Mouse (Mus musculus): ENCODE measurements around the gene Fbxl17. TPM values are rescaled to one million over a fixed set of nuclear protein-coding genes. Genes with fewer than 3 reads are reported as not detected.

Gene Fbxl17
- total and polyA plus RNA-seq, 3 experiments, result 7.8 to 25.9 (median 25.5) TPM

- TF ChIP-seq EP300 (IDR thresholded peaks at IDR 0.05; ENCODE audit: insufficient read depth, low read depth, low read length), result no peak
- TF ChIP-seq POLR2A (IDR thresholded peaks at IDR 0.05; ENCODE audit: insufficient read depth, low read depth, low read length), result no peak
- TF ChIP-seq CTCF (IDR thresholded peaks at IDR 0.05), result no peak
- intact Hi-C loops (cut with DNase I), result no loop called here
- Histone ChIP-seq H3K27ac (no peak overlapping the region), H3K36me3 (ENCODE audit: control insufficient read depth, insufficient read depth, low read length) (no peaks in the 10 kb centered on the region), H3K4me3 (no peak overlapping the region), H3K27me3 (ENCODE audit: control insufficient read depth, insufficient read depth, low read length) (no peaks in the 10 kb centered on the region), H3K4me1 (ENCODE audit: control insufficient read depth, insufficient read depth, low read length) (peaks cover 2% of the 10 kb centered on the region; the same call in 1 of the 2 replicates), H3K79me2 (replicated peaks; ENCODE audit: control insufficient read depth, insufficient read depth, low read length) (no peaks in the 10 kb centered on the region; the same call in 1 of the 2 replicates), H3K9ac (ENCODE audit: low read depth, low read length) (no peak overlapping the region)
- 92% methylated on average over 3 of the region's 3 CpGs for WGBS
- no peak for DNase-seq
Measured at GRCm38 (mm10) chr17:63167248-63167647, 332.6 kb downstream of the Fbxl17 start.

- H3K9ac ChIP-seq (ENCODE audit: low read depth, low read length), result no peak overlapping the region
- 92% methylated on average over 3 of the region's 3 CpGs for WGBS
- no peaks in the 10 kb centered on the region for H3K27me3 ChIP-seq (ENCODE audit: control insufficient read depth, insufficient read depth, low read length)
- TF ChIP-seq CTCF (IDR thresholded peaks at IDR 0.05) (no peak), EP300 (IDR thresholded peaks at IDR 0.05; ENCODE audit: insufficient read depth, low read depth, low read length) (no peak), POLR2A (IDR thresholded peaks at IDR 0.05; ENCODE audit: insufficient read depth, low read depth, low read length) (no peak)
- no peak overlapping the region for H3K4me3 ChIP-seq
- H3K4me1 ChIP-seq (ENCODE audit: control insufficient read depth, insufficient read depth, low read length), result peaks cover 2% of the 10 kb centered on the region; the same call in 1 of the 2 replicates
- intact Hi-C loops (cut with DNase I), result no loop called here
- no peaks in the 10 kb centered on the region; the same call in 1 of the 2 replicates for H3K79me2 ChIP-seq (replicated peaks; ENCODE audit: control insufficient read depth, insufficient read depth, low read length)
- no peak overlapping the region for H3K27ac ChIP-seq
- no peaks in the 10 kb centered on the region for H3K36me3 ChIP-seq (ENCODE audit: control insufficient read depth, insufficient read depth, low read length)
- no peak for DNase-seq
Measured at GRCm38 (mm10) chr17:63166692-63167091, 333.1 kb downstream of the Fbxl17 start.

- DNase-seq, result no peak
- TF ChIP-seq POLR2A (IDR thresholded peaks at IDR 0.05; ENCODE audit: insufficient read depth, low read depth, low read length), result no peak
- no peak for TF ChIP-seq CTCF (IDR thresholded peaks at IDR 0.05)
- TF ChIP-seq EP300 (IDR thresholded peaks at IDR 0.05; ENCODE audit: insufficient read depth, low read depth, low read length), result no peak
- Histone ChIP-seq H3K36me3 (ENCODE audit: control insufficient read depth, insufficient read depth, low read length) (no peaks in the 10 kb centered on the region), H3K27me3 (ENCODE audit: control insufficient read depth, insufficient read depth, low read length) (no peaks in the 10 kb centered on the region), H3K27ac (no peak overlapping the region), H3K79me2 (replicated peaks; ENCODE audit: control insufficient read depth, insufficient read depth, low read length) (no peaks in the 10 kb centered on the region; the same call in 1 of the 2 replicates), H3K4me1 (ENCODE audit: control insufficient read depth, insufficient read depth, low read length) (peaks cover 2% of the 10 kb centered on the region; the same call in 1 of the 2 replicates), H3K4me3 (no peak overlapping the region), H3K9ac (ENCODE audit: low read depth, low read length) (no peak overlapping the region)
- intact Hi-C loops (cut with DNase I), result no loop called here
- 94% methylated on average over 13 of the region's 13 CpGs for WGBS
Measured at GRCm38 (mm10) chr17:63165847-63166246, 334.0 kb downstream of the Fbxl17 start.

- no peak overlapping the region for H3K4me3 ChIP-seq
- TF ChIP-seq POLR2A (IDR thresholded peaks at IDR 0.05; ENCODE audit: insufficient read depth, low read depth, low read length) (no peak), EP300 (IDR thresholded peaks at IDR 0.05; ENCODE audit: insufficient read depth, low read depth, low read length) (no peak), CTCF (IDR thresholded peaks at IDR 0.05) (no peak)
- H3K27ac ChIP-seq, result no peak overlapping the region
- H3K27me3 ChIP-seq (ENCODE audit: control insufficient read depth, insufficient read depth, low read length), result no peaks in the 10 kb centered on the region
- no peak overlapping the region for H3K9ac ChIP-seq (ENCODE audit: low read depth, low read length)
- peaks cover 3% of the 10 kb centered on the region for H3K4me1 ChIP-seq (ENCODE audit: control insufficient read depth, insufficient read depth, low read length)
- intact Hi-C loops (cut with DNase I), result no loop called here
- DNase-seq, result no peak
- H3K36me3 ChIP-seq (ENCODE audit: control insufficient read depth, insufficient read depth, low read length), result 0 out of 2 replicates have a peak, but pooled peaks cover under 1% of the 10 kb centered on the region
- no peaks in the 10 kb centered on the region; the same call in 1 of the 2 replicates for H3K79me2 ChIP-seq (replicated peaks; ENCODE audit: control insufficient read depth, insufficient read depth, low read length)
- 58% methylated on average over 1 of the region's 1 CpGs for WGBS
Measured at GRCm38 (mm10) chr17:63164289-63164688, 335.5 kb downstream of the Fbxl17 start.

- 80% methylated on average over 5 of the region's 5 CpGs for WGBS
- TF ChIP-seq CTCF (IDR thresholded peaks at IDR 0.05) (no peak), POLR2A (IDR thresholded peaks at IDR 0.05; ENCODE audit: insufficient read depth, low read depth, low read length) (no peak), EP300 (IDR thresholded peaks at IDR 0.05; ENCODE audit: insufficient read depth, low read depth, low read length) (no peak)
- intact Hi-C loops (cut with DNase I), result no loop called here
- Histone ChIP-seq H3K27ac (no peak overlapping the region), H3K9ac (ENCODE audit: low read depth, low read length) (no peak overlapping the region), H3K36me3 (ENCODE audit: control insufficient read depth, insufficient read depth, low read length) (0 out of 2 replicates have a peak, but pooled peaks cover 2% of the 10 kb centered on the region), H3K4me1 (ENCODE audit: control insufficient read depth, insufficient read depth, low read length) (peaks cover 10% of the 10 kb centered on the region), H3K27me3 (ENCODE audit: control insufficient read depth, insufficient read depth, low read length) (no peaks in the 10 kb centered on the region), H3K79me2 (replicated peaks; ENCODE audit: control insufficient read depth, insufficient read depth, low read length) (no peaks in the 10 kb centered on the region; the same call in 1 of the 2 replicates), H3K4me3 (no peak overlapping the region)
- no peak for DNase-seq
Measured at GRCm38 (mm10) chr17:63161953-63162352, 337.9 kb downstream of the Fbxl17 start.

- Histone ChIP-seq H3K4me1 (ENCODE audit: control insufficient read depth, insufficient read depth, low read length) (peaks cover 8% of the 10 kb centered on the region), H3K9ac (ENCODE audit: low read depth, low read length) (no peak overlapping the region), H3K27me3 (ENCODE audit: control insufficient read depth, insufficient read depth, low read length) (no peaks in the 10 kb centered on the region), H3K27ac (no peak overlapping the region), H3K4me3 (no peak overlapping the region), H3K79me2 (replicated peaks; ENCODE audit: control insufficient read depth, insufficient read depth, low read length) (no peaks in the 10 kb centered on the region), H3K36me3 (ENCODE audit: control insufficient read depth, insufficient read depth, low read length) (0 out of 2 replicates have a peak, but pooled peaks cover 2% of the 10 kb centered on the region)
- intact Hi-C loops (cut with DNase I), result no loop called here
- TF ChIP-seq CTCF (IDR thresholded peaks at IDR 0.05) (no peak), POLR2A (IDR thresholded peaks at IDR 0.05; ENCODE audit: insufficient read depth, low read depth, low read length) (no peak), EP300 (IDR thresholded peaks at IDR 0.05; ENCODE audit: insufficient read depth, low read depth, low read length) (no peak)
- DNase-seq, result no peak
- WGBS, result 64% methylated on average over 7 of the region's 7 CpGs
Measured at GRCm38 (mm10) chr17:63159196-63159595, 340.6 kb downstream of the Fbxl17 start.
